In the genomic region with DNA sequence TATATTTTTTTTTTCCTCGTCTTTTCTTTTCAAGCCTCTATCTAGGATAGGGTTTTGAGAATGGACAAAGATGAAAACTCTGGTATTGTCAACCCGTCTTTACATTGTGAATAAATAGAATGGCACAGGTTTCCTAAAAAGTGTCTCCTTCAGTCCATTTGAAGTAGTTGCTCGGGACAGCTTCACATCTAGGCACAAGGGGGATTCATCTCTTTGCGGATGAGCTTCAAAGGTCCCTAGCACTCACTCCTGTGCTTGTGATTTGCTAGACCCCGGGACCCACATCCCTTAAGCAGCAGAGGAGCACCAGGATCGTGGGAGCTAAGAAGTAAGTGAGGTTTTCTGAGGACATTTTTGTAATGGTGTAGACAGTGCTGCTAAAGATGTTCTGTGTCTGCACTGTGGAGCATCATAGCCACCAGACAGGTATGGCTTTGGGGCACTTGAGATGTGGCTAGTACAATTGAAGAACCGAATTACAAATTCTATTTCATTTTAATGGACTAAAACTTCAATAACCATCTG, we compare ENCODE assay signal across 7 mouse cellular contexts. TPM values are rescaled to one million over a fixed set of nuclear protein-coding genes. Genes with fewer than 3 reads are reported as not detected.
DNase-seq lines count a peak whose midpoint lies in the region; ATAC-seq and TF ChIP-seq lines count a peak whose summit lies in the region.

No protein-coding gene starts in this region.

- peaks cover 40% of the 10 kb centered on the region for H3K79me2 ChIP-seq in myocyte (ENCODE audit: control insufficient read depth, insufficient read depth)

- H3K9ac ChIP-seq in lung, postnatal 0 days (replicated peaks; ENCODE audit: low read depth): peak overlapping the region; percentile 47; the same call in 1 of the 2 replicates
- peak overlapping the region; percentile 69 for H3K9ac ChIP-seq in hindbrain, embryonic 14.5 days

- H3K27ac ChIP-seq in lung, postnatal 0 days (ENCODE audit: low read length): no peak overlapping the region
- no peak overlapping the region; the same call in 1 of the 2 replicates for H3K27ac ChIP-seq in brown adipose tissue, adult 24 weeks (replicated peaks; ENCODE audit: low read depth, low read length)
- H3K27ac ChIP-seq in hindbrain, embryonic 14.5 days: no peak overlapping the region

- WGBS in lung, postnatal 0 days: 10% methylated on average over 7 of the region's 7 CpGs
- WGBS in hindbrain, embryonic 14.5 days: 17% methylated on average over 7 of the region's 7 CpGs

- no peak for TF ChIP-seq EP300 in lung, postnatal 0 days (IDR thresholded peaks at IDR 0.05)

- no peak for TF ChIP-seq POLR2A in myocyte (IDR thresholded peaks at IDR 0.05; ENCODE audit: insufficient read length, low read depth)

- no peaks in the 10 kb centered on the region for H3K36me3 ChIP-seq in lung, postnatal 0 days (ENCODE audit: insufficient read depth, low read length)
- H3K36me3 ChIP-seq in hindbrain, embryonic 14.5 days (replicated peaks; ENCODE audit: control insufficient read depth, insufficient read depth): no peaks in the 10 kb centered on the region
- no peaks in the 10 kb centered on the region for H3K36me3 ChIP-seq in myocyte (ENCODE audit: control insufficient read depth, insufficient read depth)

- H3K9me3 ChIP-seq in lung, postnatal 0 days (ENCODE audit: low read length): no peaks in the 10 kb centered on the region
- no peaks in the 10 kb centered on the region for H3K9me3 ChIP-seq in hindbrain, embryonic 14.5 days (ENCODE audit: control insufficient read depth, low read length)

- TF ChIP-seq CTCF in lung, postnatal 0 days (IDR thresholded peaks at IDR 0.05): no peak

- DNase-seq in lung, postnatal 0 days (ENCODE audit: low spot score): peak; percentile 15
- DNase-seq in lung, postnatal 4 days: no peak
- DNase-seq in hindbrain, embryonic 14.5 days (ENCODE audit: low spot score): no peak
- no peak for DNase-seq in urinary bladder, postnatal 25 days (ENCODE audit: low spot score)
- DNase-seq in urinary bladder, postnatal 4 days (ENCODE audit: low spot score in 2 of 2): no peak

- H3ac ChIP-seq in myocyte (ENCODE audit: control insufficient read depth, insufficient read length): no peak overlapping the region

- peak overlapping the region; percentile 54 for H3K4me2 ChIP-seq in lung, postnatal 0 days (replicated peaks; ENCODE audit: low read depth, low read length)
- H3K4me2 ChIP-seq in hindbrain, embryonic 14.5 days (replicated peaks): peak overlapping the region; percentile 84
- peak overlapping the region; percentile 90 for H3K4me2 ChIP-seq in myocyte (ENCODE audit: low read depth)

- no peak for ATAC-seq in lung, postnatal 0 days
- no peak for ATAC-seq in hindbrain, embryonic 14.5 days (ENCODE audit: low FRiP score)

- H3K4me1 ChIP-seq in lung, postnatal 0 days (ENCODE audit: insufficient read depth, low read depth, low read length): peaks cover 4% of the 10 kb centered on the region; the same call in 1 of the 2 replicates
- peaks cover 7% of the 10 kb centered on the region; the same call in 1 of the 2 replicates for H3K4me1 ChIP-seq in brown adipose tissue, adult 24 weeks (ENCODE audit: control insufficient read depth, insufficient read depth, insufficient read length, low read length)
- H3K4me1 ChIP-seq in hindbrain, embryonic 14.5 days (replicated peaks; ENCODE audit: control insufficient read depth, insufficient read depth, low read length): peaks cover 17% of the 10 kb centered on the region

- H3K27me3 ChIP-seq in lung, postnatal 0 days (replicated peaks; ENCODE audit: insufficient read depth, low read length): no peaks in the 10 kb centered on the region
- H3K27me3 ChIP-seq in hindbrain, embryonic 14.5 days (ENCODE audit: control insufficient read depth, insufficient read depth, low read length): no peaks in the 10 kb centered on the region
- H3K27me3 ChIP-seq in myocyte (ENCODE audit: control insufficient read depth, insufficient read depth, insufficient read length): no peaks in the 10 kb centered on the region

- peak overlapping the region; percentile 49 for H3K4me3 ChIP-seq in lung, postnatal 0 days (ENCODE audit: low read depth, low read length)
- H3K4me3 ChIP-seq in brown adipose tissue, adult 24 weeks (ENCODE audit: insufficient read depth, low read depth, low read length): peak overlapping the region; percentile 59
- H3K4me3 ChIP-seq in hindbrain, embryonic 14.5 days (replicated peaks; ENCODE audit: low read length): peak overlapping the region; percentile 45
- peak overlapping the region; percentile 57 for H3K4me3 ChIP-seq in myocyte

TF ChIP-seq in myocyte, 11 proteins besides CTCF, POLR2A, EP300 and RAD21:
- TF ChIP-seq SRF (IDR thresholded peaks at IDR 0.05; ENCODE audit: control insufficient read depth, insufficient read length, low read depth): no peak
- TF ChIP-seq POLR2AphosphoS2 (IDR thresholded peaks at IDR 0.05; ENCODE audit: insufficient read length, low read depth): no peak
- no peak for TF ChIP-seq CEBPB (IDR thresholded peaks at IDR 0.05; ENCODE audit: insufficient read depth, poor library complexity, severe bottlenecking)
- TF ChIP-seq USF1 (IDR thresholded peaks at IDR 0.05; ENCODE audit: low read depth): no peak
- TF ChIP-seq REST (IDR thresholded peaks at IDR 0.05; ENCODE audit: insufficient read depth, insufficient read length): no peak
- TF ChIP-seq E2F4 (IDR thresholded peaks at IDR 0.05; ENCODE audit: insufficient read depth): no peak
- TF ChIP-seq MYOG (IDR thresholded peaks at IDR 0.05; ENCODE audit: control insufficient read depth in 1 of 3, insufficient read depth in 1 of 3, insufficient read length in 2 of 3, low read depth in 2 of 3): no peak

RNA-seq across cellular contexts. Expression of a gene that starts 0.7 kb away (rescaled TPM):
- polyA plus RNA-seq in lung, postnatal 0 days (2015; fragmentation: Nextera tagmentation; extraction: Ambion mirVana): 18.2 and 19.1 TPM in 2 replicates
- 5.0 and 6.7 TPM in 2 replicates for polyA plus RNA-seq in brown adipose tissue, adult 24 weeks (2012; ENCODE audit: insufficient read depth, insufficient read length, missing spikeins)
- 98.4 and 108 TPM in 2 replicates for polyA plus RNA-seq in hindbrain, embryonic 14.5 days (2014; fragmentation: Nextera tagmentation; extraction: Ambion mirVana)
- polyA plus RNA-seq in myocyte (2012; fragmentation: generic; extraction: Trizol): 12.8 TPM

RNA-seq across cellular contexts. Expression of a gene that starts 32.6 kb away (rescaled TPM):
- not detected in 2 replicates for polyA plus RNA-seq in lung, postnatal 0 days (2015; fragmentation: Nextera tagmentation; extraction: Ambion mirVana)
- not detected in 2 replicates for polyA plus RNA-seq in brown adipose tissue, adult 24 weeks (2012; ENCODE audit: insufficient read depth, insufficient read length, missing spikeins)
- polyA plus RNA-seq in hindbrain, embryonic 14.5 days (2014; fragmentation: Nextera tagmentation; extraction: Ambion mirVana): not detected in 2 replicates
- polyA plus RNA-seq in myocyte (2012; fragmentation: generic; extraction: Trizol): not detected

RNA-seq across cellular contexts. Expression of a gene that starts 41.6 kb away (rescaled TPM):
- polyA plus RNA-seq in lung, postnatal 0 days (2015; fragmentation: Nextera tagmentation; extraction: Ambion mirVana): 22.3 TPM in 2 replicates
- 13.1 and 18.8 TPM in 2 replicates for polyA plus RNA-seq in brown adipose tissue, adult 24 weeks (2012; ENCODE audit: insufficient read depth, insufficient read length, missing spikeins)
- polyA plus RNA-seq in hindbrain, embryonic 14.5 days (2014; fragmentation: Nextera tagmentation; extraction: Ambion mirVana): 67.8 and 75.2 TPM in 2 replicates
- 19.1 TPM for polyA plus RNA-seq in myocyte (2012; fragmentation: generic; extraction: Trizol)
